Mouse (Mus musculus) bone marrow macrophage, adult 2 months (primary cell): ENCODE measurements at regions not wholly inside any gene's neighbourhood (a gene's known extent, or its start where the extent isn't known, plus 50 kb on each side); places are given as distances from the start of the nearest gene placed in this dataset.

Experiments
- CTCF ChIP-seq: IDR thresholded peaks from 2 replicates; pipeline ENCODE4 v1.5.1; 2012; ENCODE audit warnings: low read depth, mild to moderate bottlenecking, low read length, moderate library complexity
- POLR2A ChIP-seq: IDR thresholded peaks from 2 replicates; pipeline ENCODE4 v1.6.1; 2012; ENCODE audit warnings: mild to moderate bottlenecking, low read depth, low read length, borderline replicate concordance

- TF ChIP-seq CTCF (no peak), POLR2A (no peak)
Measured at GRCm38 (mm10) chr5:148615706-148616366, 63.2 kb upstream of the Ubl3 start.
